Mouse (Mus musculus) embryonic facial prominence, embryonic 10.5 days (tissue): ENCODE results near the gene Mcemp1. TPM values are rescaled to one million over a fixed set of nuclear protein-coding genes. Genes with fewer than 3 reads are reported as not detected.

ENCODE experiments used
- DNase-seq: peaks from one replicate; pipeline ENCODE4 v3.0.0-alpha.2; 2017; ENCODE audit warnings: low spot score
- H3K27ac ChIP-seq: fragments of 300-500 bp; sonication (generic); replicated peaks from 2 replicates; pipeline ENCODE4 v1.5.1; 2016; ENCODE audit warnings: mild to moderate bottlenecking
- H3K27me3 ChIP-seq: fragments of 300-500 bp; sonication (generic); replicated peaks from 2 replicates; pipeline ENCODE4 v1.6.1; 2016; ENCODE audit warnings: low read depth, mild to moderate bottlenecking; ENCODE audit not compliant: poor library complexity, severe bottlenecking
- H3K36me3 ChIP-seq: fragments of 300-500 bp; sonication (generic); replicated peaks from 2 replicates; pipeline ENCODE4 v1.6.1; 2016; ENCODE audit warnings: mild to moderate bottlenecking, moderate library complexity
- H3K4me1 ChIP-seq: fragments of 300-500 bp; sonication (generic); 2 replicates; pipeline ENCODE4 v1.6.1; 2016
- H3K4me3 ChIP-seq: fragments of 300-500 bp; sonication (generic); 2 replicates; pipeline ENCODE4 v1.5.1; 2016; ENCODE audit warnings: mild to moderate bottlenecking, moderate library complexity
- H3K9me3 ChIP-seq: fragments of 300-500 bp; sonication (generic); 2 replicates; pipeline ENCODE4 v1.6.1; 2016; ENCODE audit warnings: mild to moderate bottlenecking
- WGBS: fragments of 180-500 bp; shearing (Covaris S2); methylation state at CpG from one replicate; pipeline ENCODE4 v1.1.7; 2016; 5-methylcytosine and 5-hydroxymethylcytosine counted together
- polyA plus RNA-seq: library from polyadenylated mRNA; unstranded; fragments of >200 nt; fragmentation: Nextera tagmentation; extraction: Ambion mirVana; gene quantifications from 2 replicates; pipeline ENCODE4 v1.2.1, GENCODE M21; 2016

Mcemp1 gene
- polyA plus RNA-seq, 1 experiment from 2014 or later, result 0.12 TPM

DNA sequence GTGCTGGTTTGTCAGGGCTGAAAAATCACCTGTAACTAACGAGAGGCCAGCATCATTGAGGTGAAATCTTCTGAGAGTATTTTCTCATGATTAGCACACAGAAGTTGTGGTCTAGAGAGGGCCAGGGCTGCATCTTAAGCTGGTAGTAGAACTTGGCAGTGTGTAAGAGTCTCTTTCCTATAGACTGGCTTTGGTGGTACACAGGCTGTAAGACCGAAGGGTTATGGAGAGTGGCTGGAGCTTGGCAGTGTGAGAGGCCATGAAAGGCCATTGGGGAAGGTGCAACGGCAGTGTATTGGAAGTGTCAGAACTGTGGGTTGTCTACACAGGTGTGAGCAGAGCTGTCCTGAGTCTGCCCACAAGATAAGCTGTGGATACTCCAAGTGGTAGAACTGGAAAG, 44.8 kb downstream of the Mcemp1 start:
- WGBS, result 80% methylated on average over 3 of the region's 3 CpGs
- H3K36me3 ChIP-seq, result no peaks in the 10 kb centered on the region
- no peaks in the 10 kb centered on the region for H3K9me3 ChIP-seq
- no peaks in the 10 kb centered on the region for H3K4me1 ChIP-seq
- no peak overlapping the region for H3K4me3 ChIP-seq
- no peak overlapping the region for H3K27ac ChIP-seq
- no peak for DNase-seq
- H3K27me3 ChIP-seq, result no peaks in the 10 kb centered on the region

DNA sequence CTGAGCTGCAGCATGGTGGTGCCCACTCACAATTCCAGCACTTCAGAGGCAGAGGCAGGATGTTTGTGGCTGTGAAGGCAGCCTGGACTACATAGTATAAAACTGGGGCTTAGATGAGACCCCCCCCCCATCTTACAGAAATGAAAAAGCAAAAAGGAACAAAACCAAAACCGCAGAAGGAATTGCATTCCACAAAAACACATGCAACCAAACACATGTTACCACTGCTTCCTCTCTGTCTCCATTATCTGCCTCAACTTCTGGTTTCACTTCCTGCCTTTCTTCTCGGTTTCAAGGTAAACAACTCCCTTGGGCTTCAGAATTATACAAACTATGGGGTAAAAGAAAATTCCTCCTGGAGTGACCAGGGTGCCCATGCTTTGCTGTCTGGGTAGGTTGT, 46.1 kb downstream of the Mcemp1 start:
- WGBS, result 58% methylated on average over 2 of the region's 2 CpGs
- no peaks in the 10 kb centered on the region for H3K27me3 ChIP-seq
- H3K4me1 ChIP-seq, result no peaks in the 10 kb centered on the region
- no peaks in the 10 kb centered on the region for H3K9me3 ChIP-seq
- no peak for DNase-seq
- no peaks in the 10 kb centered on the region for H3K36me3 ChIP-seq
- no peak overlapping the region for H3K4me3 ChIP-seq
- no peak overlapping the region for H3K27ac ChIP-seq

DNA sequence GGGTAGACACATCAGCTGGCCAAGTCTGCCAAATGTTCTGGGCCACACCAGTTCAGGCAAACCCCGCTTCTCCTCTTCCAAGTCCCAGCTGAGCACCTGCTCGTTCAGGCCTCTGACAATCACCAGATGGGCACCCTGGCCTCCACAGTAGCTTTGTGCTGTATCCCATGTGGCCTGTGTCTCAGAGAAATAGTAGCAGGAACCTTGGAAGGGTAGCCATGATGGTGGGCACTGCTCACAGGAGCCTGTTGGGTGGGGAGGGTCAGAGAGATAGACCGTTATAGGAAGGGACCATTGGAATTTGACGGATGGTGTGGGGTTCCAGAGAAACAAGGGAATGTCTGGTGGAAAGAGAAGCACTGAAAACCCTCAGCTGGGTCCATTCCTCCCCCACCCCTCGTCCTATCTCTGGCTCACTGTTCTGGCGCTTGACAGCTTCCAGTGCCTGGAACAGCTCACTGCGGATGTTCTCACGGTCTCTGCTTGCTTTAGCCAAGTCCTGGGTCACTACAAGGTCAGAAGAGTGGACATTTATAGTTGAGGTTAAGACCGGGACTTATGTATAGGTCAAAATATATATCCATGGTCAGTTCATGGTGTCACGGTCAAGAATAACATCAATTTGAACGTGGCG, 51.9 kb downstream of the Mcemp1 start:
- Histone ChIP-seq H3K4me1 (no peaks in the 10 kb centered on the region), H3K27me3 (no peaks in the 10 kb centered on the region), H3K4me3 (no peak overlapping the region), H3K27ac (no peak overlapping the region), H3K36me3 (no peaks in the 10 kb centered on the region), H3K9me3 (0 out of 2 replicates have a peak, but pooled peaks cover 2% of the 10 kb centered on the region)
- WGBS, result 87% methylated on average over 12 of the region's 12 CpGs
- DNase-seq, result no peak

DNA sequence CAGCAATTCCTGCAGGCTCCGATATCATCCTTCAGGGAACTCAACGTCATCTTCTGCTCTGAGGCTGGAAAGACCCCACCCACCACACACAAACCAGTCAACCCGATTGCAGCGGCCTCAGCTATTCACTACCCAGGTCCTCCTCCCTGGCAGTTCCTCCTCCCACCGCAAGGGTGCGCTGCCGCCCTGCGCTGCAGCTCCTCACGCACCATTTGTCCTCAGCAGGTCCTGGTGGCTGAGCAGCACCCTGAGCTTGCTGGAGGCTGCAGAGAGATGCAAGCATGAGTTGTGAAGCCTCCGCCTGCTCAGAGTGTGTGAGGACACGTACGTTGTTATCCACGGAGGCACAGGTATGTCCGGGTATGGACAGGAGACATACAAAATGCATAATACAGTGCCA, 53.0 kb downstream of the Mcemp1 start:
- 14% methylated on average over 14 of the region's 14 CpGs for WGBS
- Histone ChIP-seq H3K27me3 (no peaks in the 10 kb centered on the region), H3K4me3 (no peak overlapping the region), H3K4me1 (no peaks in the 10 kb centered on the region), H3K27ac (no peak overlapping the region), H3K9me3 (0 out of 2 replicates have a peak, but pooled peaks cover 6% of the 10 kb centered on the region), H3K36me3 (no peaks in the 10 kb centered on the region)
- DNase-seq, result peak; percentile 72

Other genes starting within 250 kb of the Mcemp1 start
- 4.1 and 4.8 TPM in 2 replicates for gene Pex11g, start 198.1 kb upstream of the Mcemp1 start, polyA plus RNA-seq
- 0.10 TPM in 1 of 2 replicates, not detected in the other for gene Tex45, start 194.9 kb upstream of the Mcemp1 start, polyA plus RNA-seq
- gene Zfp358, start 172.6 kb upstream of the Mcemp1 start, polyA plus RNA-seq, result 68.4 and 70.8 TPM in 2 replicates
- gene Mcoln1, start 165.3 kb upstream of the Mcemp1 start, polyA plus RNA-seq, result 63.2 and 65.0 TPM in 2 replicates
- gene Pnpla6, start 150.4 kb upstream of the Mcemp1 start, polyA plus RNA-seq, result 20.7 and 24.8 TPM in 2 replicates
- 6.8 and 7.1 TPM in 2 replicates for gene C330021F23Rik, start 97.8 kb upstream of the Mcemp1 start, polyA plus RNA-seq
- gene Camsap3, start 78.5 kb upstream of the Mcemp1 start, polyA plus RNA-seq, result 9.5 and 10.9 TPM in 2 replicates
- gene Xab2, start 44.4 kb upstream of the Mcemp1 start, polyA plus RNA-seq, result 75.5 and 77.6 TPM in 2 replicates
- 85.2 and 88.9 TPM in 2 replicates for gene Pet100, start 44.2 kb upstream of the Mcemp1 start, polyA plus RNA-seq
- 1.1 and 1.7 TPM in 2 replicates for gene Pcp2, start 40.2 kb upstream of the Mcemp1 start, polyA plus RNA-seq
- gene Stxbp2, start 34.8 kb upstream of the Mcemp1 start, polyA plus RNA-seq, result 41.9 and 42.0 TPM in 2 replicates
- gene Retn, start 10.0 kb upstream of the Mcemp1 start, polyA plus RNA-seq, result 0.24 and 0.39 TPM in 2 replicates
- 7.3 and 8.2 TPM in 2 replicates for gene Fcor, start 6.6 kb downstream of the Mcemp1 start, polyA plus RNA-seq
- gene Trappc5, start 10.5 kb downstream of the Mcemp1 start, polyA plus RNA-seq, result 44.6 and 46.8 TPM in 2 replicates
- 0.32 and 0.36 TPM in 2 replicates for gene Fcer2a, start 28.4 kb downstream of the Mcemp1 start, polyA plus RNA-seq
- gene Clec4g, start 54.9 kb downstream of the Mcemp1 start, polyA plus RNA-seq, result 0.16 and 0.20 TPM in 2 replicates
- not detected in 2 replicates for gene Cd209a, start 83.2 kb downstream of the Mcemp1 start, polyA plus RNA-seq
- gene Cd209e, start 188.6 kb downstream of the Mcemp1 start, polyA plus RNA-seq, result not detected in 2 replicates
- gene Cd209d, start 212.8 kb downstream of the Mcemp1 start, polyA plus RNA-seq, result not detected in 2 replicates